ENCODE assay signal across 7 mouse cellular contexts in the genomic region with DNA sequence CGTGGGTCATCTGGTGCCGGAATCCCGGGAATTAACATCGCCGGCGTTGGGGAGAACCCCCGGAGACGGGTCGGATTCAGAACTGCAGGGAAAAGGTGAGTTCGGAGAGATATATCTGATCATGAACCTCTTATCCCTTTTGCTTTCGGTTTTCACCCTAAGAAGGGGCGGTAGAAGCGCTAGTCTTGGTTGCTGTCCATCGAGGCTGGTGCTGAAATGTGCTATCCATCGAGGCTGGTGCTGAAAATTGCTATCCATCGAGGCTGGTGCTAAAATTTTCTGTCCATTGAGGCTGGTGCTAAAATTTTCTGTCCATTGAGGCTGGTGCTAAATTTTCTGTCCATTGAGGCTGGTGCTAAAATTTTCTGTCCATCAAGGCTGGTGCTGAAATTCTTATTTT.
DNase-seq lines count a peak whose midpoint lies in the region; ATAC-seq lines count a peak whose summit lies in the region.
"Not testable (repeated sequence)": the region's sequence is repeated elsewhere in the genome, so short reads cannot be mapped to it uniquely, and the experiment has no call there.

No protein-coding gene starts in this region.

- 55% methylated on average over 16 of the region's 16 CpGs for WGBS in embryonic facial prominence, embryonic 11.5 days
- 59% methylated on average over 16 of the region's 16 CpGs for WGBS in midbrain, embryonic 10.5 days

- not testable (repeated sequence) for H3K4me3 ChIP-seq in embryonic facial prominence, embryonic 11.5 days (ENCODE audit: low read depth, low read length); midbrain, embryonic 10.5 days

- not testable (repeated sequence) for H3K36me3 ChIP-seq in embryonic facial prominence, embryonic 11.5 days (replicated peaks; ENCODE audit: control insufficient read depth, insufficient read depth, low read depth, low read length); midbrain, embryonic 10.5 days

- not testable (repeated sequence) for H3K9me3 ChIP-seq in embryonic facial prominence, embryonic 11.5 days (replicated peaks; ENCODE audit: control insufficient read depth, low read length); midbrain, embryonic 10.5 days (replicated peaks)

- not testable (repeated sequence) for H3K9ac ChIP-seq in embryonic facial prominence, embryonic 11.5 days (replicated peaks; ENCODE audit: low read length)

- not testable (repeated sequence) for H3K4me1 ChIP-seq in embryonic facial prominence, embryonic 11.5 days (ENCODE audit: control insufficient read depth, insufficient read depth, low read length); midbrain, embryonic 10.5 days

- DNase-seq in R1 (ENCODE audit: low read depth, low spot score): peak; percentile 31
- peak; percentile 2 to 12 for DNase-seq in adrenal gland, postnatal 4 days (ENCODE audit: low spot score in 2 of 2)
- DNase-seq in embryonic facial prominence, embryonic 11.5 days (ENCODE audit: low spot score): peak; percentile 46
- DNase-seq in heart, postnatal 14 days: peak; percentile 2 to 13
- DNase-seq in kidney, postnatal 4 days: peak; percentile 70 to 72
- DNase-seq in midbrain, embryonic 10.5 days (ENCODE audit: low spot score): peak; percentile 22
- DNase-seq in retina, postnatal 1 day: peak; percentile 5

- not testable (repeated sequence) for H3K27ac ChIP-seq in embryonic facial prominence, embryonic 11.5 days (replicated peaks; ENCODE audit: low read depth, low read length); midbrain, embryonic 10.5 days (replicated peaks)

- H3K27me3 ChIP-seq in embryonic facial prominence, embryonic 11.5 days (ENCODE audit: control insufficient read depth, insufficient read depth, low read length); midbrain, embryonic 10.5 days (ENCODE audit: low read depth, poor library complexity, severe bottlenecking): not testable (repeated sequence)

- intact Hi-C loops in heart, postnatal 14 days (cut with DNase I): not testable (repeated sequence)

- not testable (repeated sequence) for H3K4me2 ChIP-seq in embryonic facial prominence, embryonic 11.5 days (ENCODE audit: low read depth, low read length)

- not testable (repeated sequence) for ATAC-seq in embryonic facial prominence, embryonic 11.5 days (replicated peaks; ENCODE audit: insufficient number of reproducible peaks, low FRiP score, low TSS enrichment, low read depth)

Comparison
In these comparisons a context has a peak if more than half of its experiments do, and no peak if none do; other contexts are left out.
1. DNase-seq: peak in every context shown above with its lines; median percentile 71 in kidney, postnatal 4 days; 46 in embryonic facial prominence, embryonic 11.5 days; 31 in R1; 22 in midbrain, embryonic 10.5 days; 8 in heart, postnatal 14 days; 7 in adrenal gland, postnatal 4 days; 5 in retina, postnatal 1 day.